Mouse (Mus musculus) spleen, postnatal 4 days (tissue): Measurements from ENCODE around the gene Gm10447.
A peak's percentile ranks its signal among the peaks of the same experiment; 100 is the strongest.
"Not testable (repeated sequence)": the region's sequence is repeated elsewhere in the genome, so short reads cannot be mapped to it uniquely, and the experiment has no call there.

Experiments used
- DNase-seq, 2 experiments: peaks; one replicate each; pipeline ENCODE4 v3.0.0; 2022; ENCODE audit warnings: low spot score in 2 of 2

Gm10447 gene

DNA sequence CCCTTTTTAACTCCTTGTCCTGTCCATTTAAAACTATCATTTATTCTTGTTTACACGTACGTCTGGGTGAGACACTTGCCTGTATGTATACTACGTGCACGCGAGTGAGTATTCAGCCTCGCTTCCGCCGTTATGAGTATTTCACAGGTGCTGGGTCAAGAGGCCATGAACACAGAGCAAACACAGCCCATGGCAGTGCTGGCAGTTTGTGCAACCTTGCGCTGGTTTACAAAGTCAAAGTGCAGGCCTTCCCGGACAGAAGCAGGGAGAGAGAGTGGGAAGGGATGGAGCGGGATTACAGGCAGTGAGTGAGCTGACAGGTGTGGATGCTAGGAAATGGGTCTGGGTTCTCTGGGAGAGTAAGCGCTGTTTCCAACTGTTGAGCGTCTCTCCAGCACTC is 10.7 kb downstream of the Gm10447 start:
- DNase-seq: no peak

DNA sequence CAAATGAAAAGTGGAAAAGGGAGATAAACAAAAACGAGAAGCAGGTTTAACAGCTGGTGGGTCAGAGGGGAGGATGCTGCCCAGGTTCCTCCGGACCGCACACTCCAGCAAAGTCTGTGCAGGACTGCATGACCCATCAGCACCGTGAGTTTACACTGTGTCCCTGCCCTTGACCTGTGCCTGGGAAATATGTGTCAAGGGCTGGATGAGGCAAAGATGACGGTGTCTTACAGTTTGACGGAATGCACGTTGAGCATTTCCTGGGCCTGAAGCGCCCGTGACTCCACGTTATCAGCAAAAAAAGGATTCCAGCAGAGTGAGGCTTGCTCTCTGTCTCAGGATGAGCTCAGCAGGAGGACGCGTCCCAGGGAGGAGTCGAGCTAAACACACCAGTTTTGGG is 11.3 kb downstream of the Gm10447 start:
- DNase-seq: no peak

DNA sequence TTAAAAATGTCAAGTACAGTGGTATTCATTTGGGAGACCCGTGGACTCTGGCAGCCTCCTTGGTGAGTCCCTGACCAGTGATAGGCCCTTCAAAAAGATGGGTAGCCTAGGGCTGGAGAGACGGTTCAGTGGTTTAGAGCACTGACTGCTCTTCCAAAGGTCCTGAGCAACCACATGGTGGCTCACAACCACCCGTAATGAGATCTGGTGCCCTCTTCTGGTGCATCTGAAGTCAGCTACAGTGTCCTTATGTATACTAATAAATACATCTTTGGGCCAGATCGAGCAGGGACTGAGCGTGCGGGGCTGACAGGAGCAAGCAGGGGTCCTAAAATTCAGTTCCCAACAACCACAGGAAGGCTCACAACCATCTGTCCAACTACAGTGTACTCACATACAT is 13.0 kb downstream of the Gm10447 start:
- peak in 1 of 2 experiments; percentile 31 for DNase-seq

DNA sequence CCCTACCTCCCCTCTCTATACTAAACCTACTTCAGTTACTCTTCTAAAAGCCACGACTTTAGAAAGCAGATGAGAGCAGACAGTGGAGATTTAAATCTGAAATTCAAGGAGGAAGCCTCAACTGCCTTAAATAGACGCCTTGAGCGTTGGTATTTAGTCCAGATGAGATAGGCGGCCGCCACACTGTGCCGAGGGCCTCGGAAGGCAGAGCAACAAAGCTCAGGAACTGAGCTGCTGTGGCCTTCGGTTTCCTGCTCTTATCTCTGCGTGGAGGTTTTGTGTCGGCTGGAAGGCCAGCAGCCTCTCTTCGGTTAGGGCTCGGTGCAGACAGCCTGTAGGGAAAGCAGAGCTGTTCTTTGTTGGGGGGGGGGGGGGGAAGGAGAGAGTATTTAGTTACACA is 15.0 kb downstream of the Gm10447 start:
- no peak for DNase-seq

DNA sequence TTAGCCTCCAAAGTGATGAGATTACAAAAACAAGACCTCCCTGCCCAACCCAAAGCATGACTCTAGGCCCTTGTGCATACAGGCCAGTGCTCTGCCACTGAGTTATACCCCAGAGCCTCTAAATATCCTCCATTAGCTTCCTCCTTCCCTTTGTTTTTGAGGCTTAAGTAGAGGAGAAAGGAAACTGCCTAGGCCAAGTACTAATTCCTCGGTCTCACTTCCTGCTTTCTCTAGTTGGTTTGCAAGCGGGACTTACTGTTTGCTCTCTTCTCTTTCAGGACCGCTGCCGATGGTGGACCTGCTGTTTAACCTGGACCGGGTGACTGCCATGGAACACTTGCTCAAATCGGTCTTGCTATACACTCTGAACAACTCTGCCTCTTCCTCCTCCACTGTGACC is 20.6 kb downstream of the Gm10447 start:
- DNase-seq: no peak

DNA sequence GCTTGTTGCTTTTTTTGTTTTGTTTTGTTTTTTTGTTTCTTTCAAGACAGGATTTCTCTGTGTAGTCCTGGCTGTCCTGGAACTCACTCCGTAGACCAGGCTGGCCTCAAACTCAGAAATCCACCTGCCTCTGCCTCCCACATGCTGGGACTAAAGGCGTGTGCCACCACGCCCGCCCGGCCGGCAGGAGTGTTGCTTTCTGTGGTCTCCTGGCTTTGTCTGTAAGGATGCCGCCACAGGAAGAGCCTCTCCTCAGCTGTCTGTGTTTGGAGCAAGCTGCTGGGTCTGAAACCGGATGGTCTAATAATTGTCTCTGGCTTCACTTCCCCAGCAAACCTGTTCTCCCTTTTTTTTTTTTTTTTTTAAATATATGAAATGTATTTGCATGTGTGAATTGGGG is 21.4 kb downstream of the Gm10447 start:
- DNase-seq: no peak

DNA sequence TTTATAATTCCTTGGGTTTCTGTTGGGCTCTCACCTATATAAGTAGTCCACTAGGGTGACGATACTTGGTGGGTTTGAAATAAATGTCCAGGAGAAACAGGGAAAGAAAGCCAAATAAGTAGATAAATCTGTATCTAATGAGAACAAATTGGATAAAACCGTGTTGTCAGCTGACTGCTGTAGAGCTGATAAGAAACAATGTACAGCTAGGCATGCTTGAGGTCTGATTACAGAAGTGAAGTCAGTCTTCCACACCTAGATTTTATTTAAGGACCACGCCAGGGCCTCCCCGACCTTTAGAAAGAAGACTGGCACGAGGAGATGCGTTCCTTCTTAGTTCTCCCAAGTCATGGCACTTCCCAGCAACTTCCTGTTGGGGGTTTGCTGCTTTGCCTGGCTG is 23.9 kb downstream of the Gm10447 start:
- no peak for DNase-seq

DNA sequence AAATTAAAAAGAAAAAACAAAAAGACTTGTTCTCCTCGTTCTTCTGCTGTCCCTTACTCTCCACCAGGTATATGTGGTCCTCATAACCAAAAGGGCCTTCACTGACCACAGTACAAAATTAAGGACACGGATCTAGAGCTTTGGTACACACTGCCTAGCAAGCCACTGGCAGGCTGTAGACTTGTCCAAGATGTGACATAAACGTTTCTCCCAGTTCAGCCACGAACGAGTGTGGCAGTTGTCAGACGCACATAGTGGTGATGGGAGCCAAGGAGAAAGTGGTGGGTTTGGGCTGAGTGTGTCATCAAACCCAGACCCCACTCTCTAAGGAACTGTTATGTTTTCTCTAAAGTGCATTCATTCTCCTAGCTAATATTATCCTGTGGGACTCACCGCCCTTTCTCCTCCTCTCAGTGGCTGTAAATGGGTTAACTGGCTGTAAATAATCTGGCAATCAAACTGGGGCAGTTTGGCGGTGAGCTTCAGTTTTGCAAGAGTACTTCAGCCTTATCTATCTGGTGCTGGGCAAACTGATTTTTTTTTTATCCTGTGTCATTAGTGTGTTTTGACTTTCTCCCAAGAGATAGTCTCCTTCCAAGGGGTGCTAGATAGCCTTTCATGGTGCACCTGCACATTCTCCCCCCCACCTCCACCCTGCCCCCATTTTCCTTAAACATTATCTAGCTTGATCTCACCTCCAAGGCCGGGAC is 25.4 kb downstream of the Gm10447 start:
- peak in 1 of 2 experiments; percentile 66 for DNase-seq

DNA sequence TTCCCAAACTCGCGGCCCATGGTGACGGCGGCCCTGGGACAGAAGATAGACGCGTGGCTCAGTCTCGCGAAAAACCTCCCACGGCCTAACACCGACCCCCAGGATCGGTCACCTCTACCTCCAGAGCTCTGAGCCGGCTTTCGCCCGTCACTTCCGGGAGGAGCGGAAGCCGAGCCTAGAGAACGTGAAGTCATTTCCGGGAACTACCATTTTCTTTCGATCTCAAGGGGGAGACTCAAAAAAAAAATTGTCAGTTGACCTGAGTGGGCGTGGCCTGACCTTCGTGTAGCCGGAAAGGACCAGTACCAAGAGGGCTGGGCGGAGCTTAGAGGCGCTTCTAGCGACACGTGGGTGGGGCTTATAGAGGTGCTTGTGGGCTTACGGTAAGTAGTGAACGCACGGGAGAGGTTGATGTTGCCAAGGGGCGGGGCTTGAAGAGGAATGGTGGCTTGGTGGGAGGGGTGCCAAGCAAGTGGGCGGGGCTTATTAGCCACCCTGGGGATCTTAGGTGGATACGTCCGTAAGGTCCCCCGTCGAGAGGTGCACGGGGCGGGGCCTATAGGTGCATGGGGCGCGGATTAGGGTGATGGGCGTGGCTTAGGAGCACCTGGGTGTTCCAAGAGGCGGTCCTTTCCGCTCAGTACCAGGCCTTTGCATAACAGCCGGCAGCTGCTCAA is 26.1 kb downstream of the Gm10447 start, which contains the start of the genes Uqcrq and Gdf9:
Gene Uqcrq, minus strand, starts transcription at position 162 of the 677 bp plus-strand sequence.
Gene Gdf9, plus strand, starts transcription at position 354 of the 677 bp plus-strand sequence.
- DNase-seq: peak; percentile 98 to 99

DNA sequence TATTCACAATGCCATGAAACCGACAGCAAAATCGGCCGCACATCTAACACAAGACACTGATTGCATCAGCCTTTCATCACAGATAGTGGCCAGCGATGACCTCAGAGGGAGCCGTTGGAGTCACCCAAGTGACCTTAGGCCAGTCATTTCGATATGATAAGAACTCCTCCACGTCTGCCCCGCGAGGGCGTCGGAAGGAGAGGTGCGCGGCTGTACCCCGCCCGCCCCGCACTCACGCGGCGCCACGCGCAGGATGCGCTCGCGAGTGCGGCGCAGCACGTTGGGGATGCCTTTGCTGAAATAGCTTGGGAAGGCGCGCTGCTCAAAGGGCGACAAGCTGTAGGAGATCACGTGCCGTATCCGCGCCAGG is 26.6 kb downstream of the Gm10447 start:
- no peak for DNase-seq

DNA sequence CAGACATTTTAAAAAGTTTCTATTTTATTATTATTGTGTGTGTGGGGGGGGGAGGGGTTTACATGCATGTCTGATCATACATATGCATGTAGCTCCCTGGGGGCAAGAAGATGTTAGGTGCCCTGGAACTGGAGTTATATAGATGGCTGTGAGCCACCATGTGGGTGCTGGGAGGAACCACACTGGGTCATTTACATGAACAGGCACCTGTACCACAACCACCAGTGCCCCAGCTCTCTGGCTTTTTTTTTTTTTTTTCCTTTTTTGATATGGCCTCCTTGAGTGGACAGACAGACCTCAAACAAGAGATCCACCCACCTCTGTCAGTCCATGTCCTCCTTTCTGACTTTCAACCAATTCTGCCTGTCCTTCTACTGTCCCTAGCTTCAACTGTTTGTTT is 27.7 kb downstream of the Gm10447 start:
- no peak for DNase-seq

DNA sequence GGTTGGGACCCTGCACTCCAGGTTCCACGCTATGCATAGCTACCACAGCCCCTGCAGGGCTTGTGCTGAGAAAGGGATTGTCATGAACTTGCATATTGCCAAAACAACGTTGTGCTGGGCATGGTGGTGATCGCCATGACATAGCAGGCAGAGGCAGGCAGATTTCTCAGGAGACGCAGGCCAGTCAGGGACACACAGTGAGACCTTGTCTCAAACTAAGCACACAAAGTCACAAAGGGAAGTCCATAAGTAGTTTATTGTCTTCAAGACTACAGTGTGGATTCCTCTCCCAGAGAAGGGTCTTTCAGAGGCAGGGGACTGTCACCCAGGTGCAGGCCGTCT is 28.2 kb downstream of the Gm10447 start:
- DNase-seq: no peak

DNA sequence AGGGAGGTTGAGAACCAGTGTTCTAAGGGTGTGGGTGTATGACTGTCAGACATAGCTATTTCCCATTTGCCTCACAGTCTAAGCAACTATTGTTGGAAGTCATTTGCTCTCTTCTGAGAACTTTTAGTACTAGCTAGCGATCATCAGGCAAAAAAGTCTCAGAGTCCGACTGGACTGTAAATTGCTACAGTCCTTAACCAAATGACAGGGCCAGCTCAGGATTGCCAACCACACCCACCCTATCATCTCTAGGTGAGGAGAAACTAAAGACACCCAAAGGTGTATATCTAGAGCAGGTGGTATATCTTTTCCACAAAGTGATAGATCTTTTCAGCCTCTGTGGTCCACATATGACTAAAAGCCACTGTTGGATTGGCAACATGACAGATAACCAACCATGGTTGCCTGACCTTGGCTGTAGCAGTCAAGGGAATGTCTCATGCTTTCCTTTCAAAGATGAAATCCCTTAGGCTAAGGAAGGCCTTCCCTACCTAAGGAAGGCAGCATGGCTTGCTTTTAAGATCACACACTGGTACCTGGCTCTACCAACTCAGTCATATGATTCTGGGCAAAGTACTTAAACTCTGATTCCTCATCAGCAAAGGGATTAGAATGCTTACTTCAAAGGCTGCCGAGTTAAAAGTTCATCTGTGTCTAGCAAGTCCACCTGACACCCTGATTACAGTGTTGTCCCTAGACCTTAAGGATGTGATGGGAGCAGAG is 28.8 kb downstream of the Gm10447 start:
- no peak for DNase-seq

DNA sequence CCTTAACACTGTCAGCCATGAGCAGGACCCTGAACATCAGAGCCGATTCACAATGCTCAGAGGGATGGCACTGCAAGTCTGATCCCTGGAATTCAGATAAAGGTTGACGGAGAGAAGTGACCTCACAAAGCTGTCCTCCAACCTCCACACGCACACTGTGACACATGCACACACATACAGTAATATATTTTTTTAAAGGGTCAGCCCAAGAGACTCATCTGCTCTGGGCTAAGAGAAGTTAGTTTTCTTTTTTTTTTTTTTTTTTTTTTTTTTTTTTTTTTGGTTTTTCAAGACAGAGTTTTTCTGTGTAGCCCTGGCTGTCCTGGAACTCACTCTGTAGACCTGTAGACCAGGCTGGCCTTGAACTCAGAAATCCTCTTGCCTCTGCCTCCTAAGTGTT is 30.0 kb downstream of the Gm10447 start:
- not testable (repeated sequence) for DNase-seq

DNA sequence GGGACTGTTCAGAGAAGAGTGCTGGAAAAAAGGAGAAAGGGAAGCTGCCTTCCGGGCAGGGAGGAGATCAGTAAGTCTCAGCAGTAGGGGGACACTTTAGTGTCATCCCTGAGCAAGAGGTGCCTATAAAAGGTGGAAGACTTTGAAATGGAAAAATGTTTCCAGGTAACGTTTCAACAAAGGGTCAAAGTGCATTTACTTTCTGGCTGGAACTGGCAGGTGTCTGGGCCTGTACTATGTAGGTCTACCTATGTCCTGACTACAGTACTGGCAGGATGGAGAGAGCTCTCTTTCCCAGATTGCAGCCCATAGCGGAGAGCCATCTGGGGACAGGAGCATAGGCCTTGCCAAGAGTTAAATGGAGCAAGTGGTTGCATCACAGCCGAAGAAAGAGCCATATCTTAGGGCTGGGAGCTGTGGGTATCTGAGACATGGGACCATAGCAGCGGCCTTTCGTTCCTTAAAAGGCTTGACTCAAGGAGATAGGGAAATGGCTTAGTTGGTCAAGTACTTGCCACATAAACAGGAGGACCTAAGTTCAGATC is 31.1 kb downstream of the Gm10447 start:
- no peak for DNase-seq

DNA sequence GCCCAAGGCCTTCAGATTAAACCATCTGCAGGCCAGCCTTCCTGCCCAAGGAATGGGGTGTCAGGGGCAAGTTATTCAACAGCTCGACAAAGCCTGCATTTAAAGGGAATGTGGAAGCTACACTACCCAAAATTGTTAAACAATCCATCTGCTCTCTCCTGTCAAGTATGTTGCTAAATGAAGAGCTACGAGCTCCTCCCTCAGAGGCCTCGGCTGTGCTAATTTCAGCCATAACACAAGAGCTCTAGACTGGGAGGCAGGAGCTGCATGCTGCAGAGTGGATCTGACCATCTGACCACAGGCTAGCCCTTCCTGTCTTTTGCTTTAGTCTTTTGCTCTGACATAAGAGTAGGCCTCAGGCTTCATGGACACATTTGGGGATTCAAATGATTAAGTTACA is 31.7 kb downstream of the Gm10447 start:
- DNase-seq: no peak

DNA sequence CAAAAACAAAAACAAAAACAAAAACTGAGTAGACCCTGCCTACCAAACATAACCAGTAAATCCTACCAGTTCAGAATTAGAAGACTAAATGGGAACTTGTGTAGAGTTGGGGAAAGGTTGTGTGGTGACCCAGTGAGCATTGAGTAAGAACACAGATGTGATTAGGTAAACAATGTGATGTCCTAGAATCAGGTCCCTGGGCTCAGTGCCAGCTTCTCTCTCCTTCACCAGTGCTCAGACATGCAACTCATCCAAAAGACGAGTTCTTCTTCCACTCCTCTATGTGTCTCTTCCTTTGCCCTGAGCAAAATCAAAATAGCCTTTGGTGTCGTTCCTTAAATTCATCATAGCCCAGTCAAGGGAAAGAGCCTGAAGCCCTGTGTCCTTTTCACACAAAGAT is 32.1 kb downstream of the Gm10447 start:
- no peak for DNase-seq

DNA sequence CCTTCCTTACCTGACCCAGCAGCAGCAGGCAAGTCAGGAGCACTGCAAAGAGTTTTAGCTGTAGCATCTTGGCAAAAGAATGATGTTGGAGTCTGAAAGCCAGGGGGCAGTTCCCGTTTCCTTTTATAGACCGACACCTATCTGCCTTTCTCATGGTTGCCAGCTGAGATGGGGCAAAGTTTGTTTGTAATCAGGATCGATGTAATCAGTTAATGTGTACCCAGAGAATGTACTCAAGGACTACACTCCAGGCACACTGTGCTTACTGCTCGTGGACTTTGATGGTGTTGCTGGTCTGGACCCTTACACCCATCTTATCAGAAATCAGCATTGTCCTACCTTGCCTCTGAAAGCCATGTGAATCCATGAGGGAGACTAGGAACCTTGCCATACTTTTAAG is 33.9 kb downstream of the Gm10447 start, which contains the start of gene Leap2:
Gene Leap2, minus strand, starts transcription at position 135 of the 400 bp plus-strand sequence.
- DNase-seq: no peak

DNA sequence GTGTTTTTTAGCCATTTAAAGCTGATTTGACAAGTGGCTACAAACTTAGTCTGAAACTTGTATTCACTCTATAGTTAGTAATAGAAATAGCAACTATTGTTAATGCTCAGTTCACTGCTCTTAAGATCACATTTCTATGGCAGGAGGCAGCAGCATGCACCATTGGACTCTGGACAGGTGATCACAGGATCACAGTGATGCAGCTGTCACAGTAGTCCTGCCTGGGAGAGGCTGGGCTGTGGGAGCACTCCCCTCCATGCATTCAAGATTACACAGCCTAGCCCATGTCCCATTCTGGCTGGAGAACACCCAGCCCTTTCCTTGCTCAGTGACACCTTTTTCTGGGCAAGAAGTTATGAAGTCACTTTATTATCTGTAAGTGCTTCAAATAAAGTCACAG is 38.9 kb downstream of the Gm10447 start:
- DNase-seq: no peak

DNA sequence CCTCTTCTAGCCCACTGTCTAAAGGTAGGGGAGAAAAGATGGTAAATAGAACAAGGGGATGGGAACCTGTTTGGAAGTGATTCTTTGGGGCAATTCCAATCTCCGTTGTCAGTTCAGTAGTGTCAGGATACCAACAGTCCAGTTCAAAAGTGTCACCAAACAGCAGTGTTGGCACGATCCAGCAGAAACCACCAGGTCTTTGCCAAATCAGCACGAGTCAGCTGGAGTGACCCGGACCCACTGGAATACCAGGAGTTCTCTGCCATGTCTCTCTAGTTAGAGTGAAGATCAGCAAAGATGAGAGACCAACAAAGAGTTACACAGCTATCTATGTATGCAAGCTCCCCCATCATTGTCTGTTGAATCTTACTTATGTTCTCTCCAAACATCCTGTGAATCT is 43.0 kb downstream of the Gm10447 start:
- no peak for DNase-seq

DNA sequence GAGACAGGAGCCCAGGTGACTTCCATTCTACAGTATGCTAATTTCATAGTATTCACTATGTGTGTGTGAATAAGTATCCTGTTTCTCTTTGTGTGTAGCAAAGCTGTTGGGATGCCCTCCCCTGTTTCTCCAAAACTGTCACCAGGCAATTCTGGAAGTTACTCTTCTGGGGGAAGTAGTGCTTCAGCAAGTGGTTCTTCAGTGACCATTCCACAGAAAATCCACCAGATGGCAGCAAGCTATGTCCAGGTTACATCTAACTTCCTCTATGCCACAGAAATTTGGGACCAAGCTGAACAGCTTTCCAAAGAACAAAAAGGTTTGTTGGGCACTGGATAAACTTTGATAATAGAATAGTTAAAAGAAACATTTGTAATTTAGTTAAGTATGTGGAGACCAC is 45.2 kb downstream of the Gm10447 start:
- DNase-seq: no peak
